Mouse (Mus musculus) frontal cortex, adult (tissue): Measurements from ENCODE around the gene Atp10a.
A peak's percentile ranks its signal among the peaks of the same experiment; 100 is the strongest.

ENCODE experiments used
- ATAC-seq: cut with Nextera tagmentation; 2 replicates; pipeline ENCODE4 v1.9.2; 2017; ENCODE audit warnings: mild to moderate bottlenecking, moderate library complexity, mixed read lengths; ENCODE audit not compliant: low TSS enrichment

Atp10a gene

DNA sequence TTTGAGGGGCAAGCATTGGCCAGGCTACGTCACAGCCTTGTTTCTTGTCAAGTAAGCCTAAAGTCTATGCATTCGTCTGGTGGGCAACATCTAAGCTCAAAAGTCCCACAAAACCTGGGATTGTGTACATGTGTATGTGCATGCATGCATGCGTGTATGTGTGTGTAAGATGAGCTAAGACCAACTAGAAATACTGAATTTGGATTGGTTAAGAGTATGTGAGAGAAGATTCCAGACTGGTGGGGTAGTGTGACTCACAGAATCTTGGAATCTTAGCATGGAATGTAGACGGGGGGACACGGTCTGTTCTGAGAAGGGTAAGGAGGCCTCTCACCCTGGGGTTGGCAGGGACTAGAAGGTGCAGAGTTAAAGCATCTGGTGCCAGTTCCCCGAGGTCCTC is at the start of gene Atp10a:
Gene Atp10a, plus strand, starts transcription at position 301 of the 400 bp plus-strand sequence.
- no peak for ATAC-seq

DNA sequence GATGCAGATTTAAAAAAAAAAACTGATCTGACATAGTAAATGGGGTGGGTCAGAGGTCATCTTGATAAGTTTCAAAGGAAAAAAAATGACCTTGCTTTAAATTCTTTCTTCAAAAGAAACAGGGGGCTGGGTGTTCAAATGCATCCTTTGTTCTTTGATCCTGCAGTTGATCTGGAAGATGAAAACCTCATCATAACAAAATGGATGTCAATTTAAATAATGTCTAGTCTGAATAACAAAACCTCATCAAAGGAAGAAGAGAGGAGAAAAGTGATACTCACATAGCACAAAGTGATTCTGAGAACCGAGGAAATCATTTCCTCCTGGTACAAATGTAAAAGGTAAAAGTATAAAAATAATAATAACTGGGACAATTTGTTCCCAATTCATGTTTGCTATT is 37.9 kb upstream of the Atp10a start:
- no peak for ATAC-seq

DNA sequence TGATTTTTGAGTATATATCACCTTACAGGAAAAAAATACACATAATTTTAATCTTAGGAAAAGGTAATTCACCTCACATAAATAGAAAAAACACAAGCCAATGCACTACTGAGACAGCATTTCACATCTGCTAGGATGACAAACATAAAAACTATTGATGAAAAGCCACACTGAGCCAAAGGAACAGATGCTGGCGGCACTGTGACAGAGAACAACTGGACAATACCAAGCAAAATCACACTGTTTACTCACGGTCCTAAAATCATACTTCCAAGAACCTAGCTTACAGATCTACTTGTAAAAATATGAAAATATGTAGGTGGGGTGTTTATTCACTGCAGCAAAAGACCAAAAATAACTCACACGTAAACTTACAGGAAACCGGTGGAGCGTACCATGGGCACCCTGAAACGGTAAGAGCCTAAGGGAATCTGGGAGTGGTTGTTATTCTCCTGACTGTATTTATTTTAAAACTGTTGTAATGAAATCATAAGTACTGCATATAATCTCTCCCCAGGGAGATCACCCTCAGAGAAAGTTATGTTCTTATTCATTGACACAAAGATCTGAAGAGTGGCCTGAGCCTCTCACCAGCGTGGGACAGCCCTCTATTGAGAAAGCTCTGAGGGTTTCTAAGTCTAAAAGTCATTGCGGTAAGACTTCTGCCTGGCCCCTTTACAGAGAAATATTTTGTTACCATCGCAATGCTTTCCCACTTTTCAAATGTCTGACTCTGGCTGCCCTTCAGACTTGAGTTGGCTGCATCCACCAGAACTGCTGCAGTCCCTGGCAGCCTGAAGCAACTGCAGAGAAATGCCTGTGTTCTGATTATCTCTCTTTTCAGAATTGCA is 29.4 kb upstream of the Atp10a start:
- ATAC-seq, result no peak

DNA sequence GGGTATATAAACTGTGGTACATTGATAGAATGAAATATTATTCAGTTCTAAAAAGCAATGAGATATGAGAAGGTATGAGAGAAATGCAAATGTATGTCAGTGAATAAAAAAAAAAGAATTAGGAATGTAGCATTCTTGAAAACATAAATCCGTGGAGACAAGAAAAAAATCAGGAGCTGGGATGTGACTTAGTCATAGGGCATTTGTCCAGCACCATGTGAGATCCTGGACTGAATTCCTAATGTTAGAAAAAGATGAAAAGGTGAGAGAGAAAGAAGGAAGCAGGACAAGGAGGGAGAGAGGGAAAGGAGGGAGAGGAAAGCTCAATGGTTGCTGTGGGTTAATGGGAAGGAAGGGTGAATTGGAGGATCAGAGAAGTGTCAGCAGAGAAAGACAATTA is 28.6 kb upstream of the Atp10a start:
- no peak for ATAC-seq

DNA sequence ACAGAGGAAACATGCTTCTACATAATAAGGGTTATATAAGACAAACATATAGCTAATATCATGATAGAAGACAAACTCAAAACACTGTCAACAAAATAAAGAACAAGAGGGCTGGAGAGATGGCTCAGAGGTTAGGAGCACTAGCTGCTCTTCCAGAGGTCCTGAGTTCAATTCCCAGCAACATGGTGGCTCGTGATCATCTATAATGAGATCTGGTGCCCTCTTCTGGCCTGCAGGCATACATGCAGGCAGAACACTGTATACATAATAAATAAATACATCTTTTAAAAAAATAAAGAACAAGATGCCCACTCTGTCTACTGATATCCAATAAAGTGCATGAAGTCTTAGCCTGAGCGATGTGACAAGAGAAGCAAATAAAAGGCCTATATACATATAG is 26.7 kb upstream of the Atp10a start:
- no peak for ATAC-seq

DNA sequence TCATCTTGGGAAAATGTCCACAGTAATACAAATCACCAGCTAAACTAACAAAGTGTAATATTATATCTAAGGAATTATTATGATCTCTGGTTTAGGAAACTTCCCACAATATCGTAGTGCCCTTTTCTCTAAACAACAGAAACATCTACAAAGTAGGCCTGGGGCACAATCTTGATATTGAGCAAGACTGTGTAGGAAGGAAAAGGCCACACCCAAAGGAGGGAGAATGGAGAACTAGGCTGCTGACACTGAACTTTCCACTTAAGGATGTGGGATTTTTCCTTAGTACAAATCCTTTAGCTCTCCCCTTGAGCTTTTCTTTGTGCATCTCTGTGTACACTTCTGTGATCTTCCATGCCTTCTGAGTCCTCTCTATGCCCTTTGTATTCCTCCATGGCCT is 22.3 kb upstream of the Atp10a start:
- ATAC-seq, result no peak

DNA sequence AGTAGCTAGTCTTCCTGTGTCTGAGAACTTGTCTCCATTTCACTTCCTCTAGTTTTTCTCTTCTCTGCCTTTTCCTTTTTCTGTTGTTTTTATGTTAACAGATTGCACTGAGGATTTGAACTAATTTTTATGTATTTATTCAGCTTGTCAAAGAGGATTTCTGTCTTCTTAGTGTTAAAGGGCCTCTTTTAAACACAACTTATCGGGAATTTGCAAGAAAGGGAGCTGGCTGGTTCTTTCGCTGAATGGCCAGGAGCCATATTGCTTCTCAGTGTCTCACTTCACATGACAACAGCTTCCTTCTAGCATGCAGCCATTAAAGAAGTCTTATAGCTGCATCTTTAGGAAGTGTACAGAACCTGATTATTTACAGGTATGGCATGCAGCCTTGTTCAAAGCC is 16.3 kb upstream of the Atp10a start:
- no peak for ATAC-seq

DNA sequence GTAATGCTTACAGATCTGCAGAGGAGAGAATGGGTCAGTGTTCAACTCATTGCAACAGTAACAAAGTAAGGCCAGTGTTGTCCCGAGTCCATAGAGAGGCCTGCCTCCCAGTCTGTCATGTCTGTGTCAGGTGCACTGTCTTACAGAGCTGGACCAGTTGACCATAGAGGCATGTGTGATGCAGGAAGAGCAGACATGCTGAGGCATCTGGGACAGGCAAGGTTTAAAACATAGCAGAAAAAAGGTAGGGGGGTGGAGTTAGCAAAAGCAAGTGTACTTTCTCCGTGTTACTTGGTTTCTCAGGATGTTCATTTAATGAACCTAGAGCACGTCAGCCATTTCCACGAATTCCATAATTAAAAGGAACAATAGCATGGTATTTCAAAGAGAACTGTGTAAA is 15.5 kb upstream of the Atp10a start:
- no peak for ATAC-seq

DNA sequence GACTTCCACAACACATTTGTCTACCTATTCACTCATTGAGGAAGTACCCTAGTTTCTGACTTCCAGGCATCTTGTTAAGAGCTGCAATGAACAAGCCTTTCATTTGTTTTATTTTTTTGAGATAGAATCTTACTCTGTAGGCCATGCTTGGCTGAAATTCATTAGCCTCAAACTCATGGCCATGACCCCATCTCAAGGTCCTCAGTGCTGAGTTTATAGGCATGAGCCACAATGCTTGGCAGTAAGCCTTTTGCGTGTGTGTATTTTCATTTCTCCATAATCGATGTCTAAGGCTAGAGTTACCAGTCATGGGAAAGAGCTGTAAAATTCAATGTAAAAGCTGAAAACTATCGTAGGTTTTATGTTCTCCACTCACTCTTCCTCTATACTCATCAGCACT is 14.1 kb upstream of the Atp10a start:
- ATAC-seq, result no peak

DNA sequence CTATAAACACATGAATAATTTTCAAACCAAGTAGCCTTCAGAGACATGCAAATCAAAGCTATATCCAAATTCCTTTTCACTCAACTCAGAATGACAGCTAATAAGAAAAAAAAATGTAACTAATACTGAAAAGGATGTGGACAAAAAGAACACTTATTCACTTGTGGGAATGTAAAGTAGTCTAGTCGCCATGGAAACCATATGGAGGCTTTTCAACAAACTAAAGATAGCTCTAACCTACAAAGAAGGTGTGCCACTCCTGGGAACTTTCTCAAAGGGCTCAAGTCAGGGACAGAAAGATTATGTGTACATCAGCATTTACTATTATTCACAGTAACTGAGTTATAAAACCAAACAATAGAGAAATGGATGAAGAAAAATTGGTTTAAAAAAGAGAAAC is 8.6 kb upstream of the Atp10a start:
- no peak for ATAC-seq

DNA sequence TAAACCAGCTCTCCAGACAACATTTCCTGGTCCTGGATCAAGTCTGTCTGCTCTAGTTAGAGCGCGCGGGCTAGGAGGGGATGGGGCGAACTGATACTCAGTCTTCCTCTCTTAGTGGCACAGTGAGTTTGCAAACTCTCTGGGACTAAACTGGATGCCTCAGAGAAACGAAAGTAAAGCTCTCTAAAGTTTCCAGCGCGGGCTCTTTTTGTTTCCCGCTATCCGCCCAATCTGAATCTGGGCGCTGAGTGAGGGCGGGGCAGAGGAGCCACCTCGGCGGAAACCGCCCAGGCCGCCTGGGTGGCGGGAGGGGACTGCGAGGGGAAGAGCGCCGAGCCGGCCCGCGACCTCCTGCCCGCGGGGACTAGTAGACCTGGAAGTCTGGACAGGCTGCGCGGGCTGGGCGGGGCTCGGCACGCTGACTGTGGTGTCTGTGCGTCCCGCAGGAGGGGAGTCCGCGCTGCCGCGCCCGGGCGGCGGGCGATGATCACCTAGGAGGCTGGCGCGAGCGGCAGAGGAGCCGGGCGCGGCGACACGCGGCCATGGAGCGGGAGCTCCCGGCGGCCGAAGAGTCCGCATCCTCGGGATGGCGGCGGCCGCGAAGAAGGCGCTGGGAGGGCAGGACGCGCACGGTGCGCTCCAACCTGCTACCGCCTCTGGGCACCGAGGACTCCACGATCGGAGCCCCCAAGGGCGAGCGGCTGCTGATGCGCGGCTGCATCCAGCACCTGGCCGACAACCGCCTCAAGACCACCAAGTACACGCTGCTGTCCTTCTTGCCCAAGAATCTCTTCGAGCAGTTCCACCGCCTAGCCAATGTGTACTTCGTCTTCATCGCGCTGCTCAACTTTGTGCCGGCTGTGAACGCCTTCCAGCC is 2.2 kb downstream of the Atp10a start:
- peak; percentile 73 for ATAC-seq

DNA sequence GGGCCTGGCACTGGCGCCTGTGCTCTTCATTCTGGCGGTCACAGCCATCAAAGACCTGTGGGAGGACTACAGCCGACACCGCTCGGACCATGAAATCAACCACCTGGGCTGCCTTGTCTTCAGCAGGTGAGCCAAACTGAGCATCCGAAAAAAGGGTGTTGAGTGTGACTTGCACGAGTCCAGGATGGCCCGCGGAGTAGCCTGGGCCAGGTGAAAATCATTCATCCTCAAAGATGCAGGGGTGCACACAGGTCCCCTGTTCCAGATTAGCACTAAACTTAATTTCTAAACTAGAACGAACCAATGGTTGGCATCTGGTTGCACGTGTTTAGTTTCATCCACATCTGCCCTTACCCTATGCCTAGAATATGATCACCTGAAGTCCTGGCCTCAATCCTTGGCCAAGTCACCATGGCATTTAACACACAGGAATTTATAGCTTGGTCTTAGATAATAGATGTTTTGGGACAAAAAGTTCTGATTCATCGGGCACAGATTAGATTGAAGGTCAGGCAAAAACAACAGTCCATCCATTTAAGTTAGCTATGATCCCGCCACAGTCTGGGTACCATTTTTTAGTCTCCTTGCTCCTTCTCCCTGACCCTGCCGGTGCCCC is 2.9 kb downstream of the Atp10a start:
- ATAC-seq, result no peak

DNA sequence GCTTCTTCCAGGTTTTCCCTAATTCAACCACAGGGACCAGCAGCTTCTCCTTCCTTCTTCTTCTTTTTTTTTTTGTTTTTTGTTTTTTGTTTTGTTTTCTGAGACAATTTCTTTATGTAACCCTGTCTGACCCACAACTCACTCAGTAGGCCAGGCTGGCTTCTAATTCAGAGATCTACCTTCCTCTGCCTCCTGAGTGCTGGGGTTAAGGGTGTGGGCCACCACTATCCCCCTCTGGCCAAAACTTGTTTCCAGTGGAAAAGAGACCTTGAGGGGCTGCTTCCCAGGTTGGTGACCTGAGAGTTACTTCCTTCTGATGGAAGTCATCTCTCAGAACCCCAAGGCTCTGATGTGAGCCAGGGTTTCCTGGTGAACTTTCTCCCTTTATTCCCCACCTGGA is 4.1 kb downstream of the Atp10a start:
- no peak for ATAC-seq

DNA sequence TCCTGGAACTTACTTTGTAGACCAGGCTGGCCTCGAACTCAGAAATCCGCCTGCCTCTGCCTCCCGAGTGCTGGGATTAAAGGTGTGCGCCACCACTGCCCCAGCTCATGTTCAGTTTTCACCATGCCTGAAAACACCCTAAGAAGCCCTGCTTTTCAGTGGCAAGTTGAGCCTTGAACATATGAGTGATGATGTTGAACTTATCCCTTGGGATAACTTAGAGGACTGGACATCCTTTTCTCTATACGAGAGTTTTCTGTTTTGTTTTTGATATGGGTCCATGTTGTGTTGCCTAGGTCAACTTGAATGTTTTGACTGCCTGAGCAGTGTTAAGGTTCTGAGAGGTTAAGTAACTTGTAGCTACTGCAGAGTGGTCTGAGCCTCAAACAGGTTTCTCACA is 4.7 kb downstream of the Atp10a start:
- no peak for ATAC-seq

DNA sequence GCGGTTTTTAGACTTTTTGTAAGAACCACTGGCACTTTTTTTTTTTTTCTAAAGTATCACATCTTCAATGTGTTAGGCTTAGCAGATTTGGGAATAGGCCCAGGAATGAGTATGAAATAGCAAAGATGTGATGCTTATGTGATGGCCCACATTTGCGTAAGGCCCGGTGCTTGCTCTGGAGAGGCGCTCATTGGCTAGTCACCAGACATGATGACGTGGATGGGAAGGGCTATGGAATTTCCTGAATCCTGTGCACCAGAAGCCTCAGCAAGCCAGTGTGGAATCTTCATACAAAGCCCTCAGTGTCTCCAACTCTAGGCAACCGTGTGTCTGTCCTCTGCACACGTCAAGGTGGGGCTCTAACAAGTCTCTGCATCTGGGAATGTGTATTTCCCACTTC is 5.1 kb downstream of the Atp10a start:
- no peak for ATAC-seq

DNA sequence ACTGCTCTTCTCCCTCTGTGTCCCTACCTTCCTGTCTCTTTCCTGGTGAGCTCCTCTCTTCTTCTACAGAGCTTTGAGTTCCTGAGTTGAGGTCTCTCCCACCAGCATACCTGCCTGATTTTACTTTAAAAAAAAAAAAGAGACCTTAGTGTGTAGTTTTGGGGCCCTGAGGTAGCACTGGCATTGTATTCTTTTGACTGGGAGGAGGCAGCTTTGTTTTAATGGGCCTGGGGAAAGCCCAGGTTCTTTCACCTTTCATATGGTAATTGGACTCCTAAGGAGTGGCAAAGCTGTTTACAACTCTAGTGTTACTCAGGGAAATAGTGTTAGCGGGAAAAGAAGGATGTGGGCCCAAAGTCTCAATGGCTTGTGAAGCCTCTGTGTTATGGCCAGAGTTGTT is 12.7 kb downstream of the Atp10a start:
- ATAC-seq, result no peak

DNA sequence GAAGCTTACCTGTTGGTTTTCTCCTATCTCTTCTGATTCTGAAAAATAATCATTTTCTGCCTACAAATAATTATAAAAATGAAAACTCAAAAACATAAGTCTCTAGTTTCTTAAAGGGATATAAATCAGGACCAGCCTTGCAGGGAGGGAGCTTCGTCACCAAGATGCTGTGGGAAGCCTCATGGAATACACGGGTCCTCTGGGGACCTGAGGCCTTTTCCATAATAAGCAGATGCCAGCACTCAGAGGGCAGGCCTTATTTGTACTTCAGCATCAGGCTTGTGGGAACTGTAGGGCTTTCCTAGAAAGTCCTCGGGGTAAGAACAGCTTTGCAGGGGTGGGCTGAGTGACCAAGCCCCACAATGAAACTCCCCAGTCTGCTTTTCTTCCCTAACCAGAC is 20.1 kb downstream of the Atp10a start:
- no peak for ATAC-seq

DNA sequence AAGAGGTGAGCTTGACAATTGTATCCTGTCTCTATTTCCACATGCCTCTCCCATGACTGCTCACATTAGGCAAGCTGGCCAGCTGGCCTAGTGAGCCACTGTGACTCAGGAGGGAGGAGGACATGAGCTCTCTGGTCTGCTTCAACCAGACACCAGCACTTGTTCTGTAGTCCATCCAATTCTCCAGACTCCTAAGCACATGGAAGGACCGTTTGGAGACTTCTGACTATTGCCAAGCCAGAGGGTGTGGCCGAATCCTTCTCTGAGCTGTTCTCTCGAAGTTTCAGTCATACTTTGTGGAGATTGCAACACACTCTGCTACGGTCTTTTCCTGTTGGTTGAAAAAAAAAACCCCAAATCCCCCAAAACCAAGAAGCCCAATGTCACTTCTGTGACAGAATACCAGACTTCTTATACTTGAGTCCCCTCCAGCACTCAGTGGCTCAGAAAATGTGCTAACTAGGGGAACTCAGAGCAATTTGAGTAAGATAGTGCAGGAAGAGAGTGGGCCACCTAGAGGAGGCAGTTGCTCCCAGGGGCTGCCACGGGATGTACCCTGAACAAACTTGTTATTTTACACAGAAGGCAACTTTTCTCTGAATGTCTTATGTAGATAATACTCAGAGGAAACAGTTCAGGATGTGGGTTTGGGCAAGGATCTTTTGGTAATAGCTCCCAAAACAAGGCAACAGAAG is 21.3 kb downstream of the Atp10a start:
- ATAC-seq, result no peak

DNA sequence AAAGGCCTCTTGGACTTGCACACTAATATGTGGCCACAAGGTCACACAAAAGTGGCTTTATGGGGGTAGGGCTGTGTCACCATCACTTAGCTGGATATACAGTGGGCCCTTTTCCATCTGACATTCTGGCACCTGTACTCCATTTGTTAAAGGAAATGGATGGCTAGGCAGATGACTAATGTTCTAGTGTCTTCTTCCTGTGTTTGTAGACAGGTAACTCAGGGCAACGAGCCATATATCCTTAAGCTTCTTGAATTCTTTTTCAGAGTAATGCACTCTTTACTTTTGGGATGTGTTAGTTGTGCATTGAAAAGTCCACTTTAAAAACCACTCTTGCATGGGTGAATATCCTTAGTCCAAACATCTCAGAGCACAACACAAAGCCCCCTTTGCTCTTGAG is 30.0 kb downstream of the Atp10a start:
- ATAC-seq, result no peak

DNA sequence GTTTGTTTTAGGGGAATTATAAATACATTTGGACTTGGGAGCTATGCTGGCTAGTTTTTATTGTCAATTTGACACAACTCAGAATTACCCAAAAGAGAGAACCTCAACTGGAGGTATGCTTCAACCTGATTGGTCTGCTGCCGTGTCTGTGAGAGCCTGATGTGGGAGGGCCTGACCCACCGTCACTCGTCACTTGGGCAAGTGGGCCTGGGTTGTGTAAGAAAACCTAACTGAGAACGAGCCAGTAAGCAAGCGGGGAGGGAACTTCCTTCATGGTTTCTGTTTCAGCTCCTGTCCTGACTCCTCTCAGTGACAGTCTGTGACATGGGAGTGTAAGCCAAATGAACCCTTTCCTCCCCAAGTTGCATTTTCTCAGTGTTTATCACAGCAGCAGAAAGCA is 30.6 kb downstream of the Atp10a start:
- ATAC-seq, result no peak

DNA sequence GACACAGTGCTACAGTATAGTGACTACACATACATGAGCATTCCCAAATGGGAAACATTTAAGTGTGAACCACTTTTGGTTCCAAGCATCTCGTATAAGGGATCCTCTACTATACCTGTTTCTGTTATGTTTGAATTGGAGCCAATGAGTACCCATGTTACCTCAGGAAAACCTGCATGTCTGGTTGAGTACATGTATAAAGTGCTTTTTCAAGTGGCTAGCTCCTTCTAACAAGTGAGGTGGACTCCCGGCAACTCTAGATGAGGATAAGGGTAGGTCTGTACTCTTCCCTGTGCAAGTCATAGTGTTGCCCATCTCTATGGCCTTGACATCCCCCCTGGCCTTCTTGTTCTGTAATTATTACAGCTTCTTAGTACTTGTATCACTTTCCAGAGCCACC is 31.0 kb downstream of the Atp10a start:
- ATAC-seq, result no peak
